Mouse (Mus musculus): ENCODE measurements at regions not wholly inside any gene's neighbourhood (a gene's known extent, or its start where the extent isn't known, plus 50 kb on each side); places are given as distances from the start of the nearest gene placed in this dataset.

DNA sequence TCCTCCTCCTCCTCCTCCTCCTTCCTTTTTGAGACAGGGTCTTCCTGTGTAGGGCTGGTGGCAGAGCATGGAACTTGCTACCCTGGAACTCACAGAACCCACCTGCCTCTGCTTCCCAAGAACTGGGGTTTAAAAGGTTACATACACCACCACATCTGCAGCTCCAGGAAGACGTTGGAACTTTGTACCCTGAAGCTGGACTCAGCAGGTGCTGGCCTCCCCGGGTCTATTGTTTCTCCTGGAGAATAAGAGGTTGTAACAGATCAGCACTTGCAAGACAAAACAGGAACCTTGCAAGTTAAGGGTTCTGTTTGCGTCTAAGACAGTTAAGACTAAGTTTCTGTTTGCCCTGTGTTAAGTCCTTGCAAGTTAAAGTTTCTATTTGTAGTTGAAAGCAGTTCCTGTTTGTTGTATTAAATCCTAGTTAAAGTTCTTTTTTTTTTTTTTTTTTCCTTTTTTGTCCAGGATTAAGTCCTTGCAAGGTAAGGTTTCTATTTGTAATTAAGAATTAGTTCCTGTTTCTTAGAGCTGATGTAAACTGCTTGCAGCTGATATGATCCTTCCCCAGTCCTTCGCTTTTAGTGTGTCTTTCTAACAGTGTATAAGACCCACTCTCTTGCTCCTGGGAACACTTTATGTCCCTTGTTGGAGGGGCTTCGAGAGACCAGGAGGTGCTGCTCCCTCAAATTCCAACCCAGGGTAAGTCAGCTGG is 55.0 kb upstream of the Sgk1 start:
- no peak for TF ChIP-seq CTCF (IDR thresholded peaks at IDR 0.05; ENCODE audit: borderline replicate concordance, insufficient read depth, low read length)
- no peak for TF ChIP-seq POLR2A (IDR thresholded peaks at IDR 0.05; ENCODE audit: low read depth, low read length)

Measured in embryonic fibroblast, embryonic 13.5 days (primary cell).